Mouse (Mus musculus): ENCODE results near the gene Il21r.

Gene Il21r

DNA sequence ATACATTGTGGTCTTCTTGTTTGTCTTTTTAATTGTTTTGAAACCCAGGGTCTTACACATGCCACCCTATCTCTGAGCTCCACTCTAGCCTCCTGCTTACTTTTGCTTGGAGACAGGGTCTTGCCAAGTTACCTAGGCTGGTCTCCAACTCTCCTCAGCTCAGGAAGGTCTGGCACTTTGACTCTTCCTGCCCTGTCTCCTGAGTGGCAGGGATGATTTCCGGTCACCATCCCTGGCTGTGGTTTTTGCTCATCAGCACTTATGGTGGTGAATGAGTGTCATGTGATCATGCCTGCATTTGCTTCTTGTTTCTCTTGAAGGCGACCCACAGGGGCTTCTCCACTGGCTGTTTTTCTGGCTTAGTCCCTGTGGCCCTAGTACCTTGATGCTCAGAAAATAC is 29.4 kb upstream of the Il21r start:
- in situ Hi-C loops (cut with MboI; ENCODE audit: low sequenced_read_pairs), result loop anchor here (5.0 kb wide), 1 partner anchor 107 kb away; no protein-coding TSS in a partner anchor

- in situ Hi-C loops (cut with MboI; ENCODE audit: low sequenced_read_pairs), result loop anchor here (5.0 kb wide), 1 partner anchor 108 kb away; no protein-coding TSS in a partner anchor
These were observed 28.4 kb upstream of the Il21r start for GRCm38 (mm10) chr7:125574832-125575231.

DNA sequence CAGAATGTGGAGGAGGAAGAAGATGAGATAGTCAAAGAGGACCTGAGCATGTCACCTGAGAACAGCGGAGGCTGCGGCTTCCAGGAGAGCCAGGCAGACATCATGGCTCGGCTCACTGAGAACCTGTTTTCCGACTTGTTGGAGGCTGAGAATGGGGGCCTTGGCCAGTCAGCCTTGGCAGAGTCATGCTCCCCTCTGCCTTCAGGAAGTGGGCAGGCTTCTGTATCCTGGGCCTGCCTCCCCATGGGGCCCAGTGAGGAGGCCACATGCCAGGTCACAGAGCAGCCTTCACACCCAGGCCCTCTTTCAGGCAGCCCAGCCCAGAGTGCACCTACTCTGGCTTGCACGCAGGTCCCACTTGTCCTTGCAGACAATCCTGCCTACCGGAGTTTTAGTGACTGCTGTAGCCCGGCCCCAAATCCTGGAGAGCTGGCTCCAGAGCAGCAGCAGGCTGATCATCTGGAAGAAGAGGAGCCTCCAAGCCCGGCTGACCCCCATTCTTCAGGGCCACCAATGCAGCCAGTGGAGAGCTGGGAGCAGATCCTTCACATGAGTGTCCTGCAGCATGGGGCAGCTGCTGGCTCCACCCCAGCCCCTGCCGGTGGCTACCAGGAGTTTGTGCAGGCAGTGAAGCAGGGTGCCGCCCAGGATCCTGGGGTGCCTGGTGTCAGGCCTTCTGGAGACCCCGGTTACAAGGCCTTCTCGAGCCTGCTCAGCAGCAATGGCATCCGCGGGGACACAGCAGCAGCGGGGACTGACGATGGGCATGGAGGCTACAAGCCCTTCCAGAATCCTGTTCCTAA is 27.3 kb upstream of the Il21r start:
- in situ Hi-C loops (cut with MboI; ENCODE audit: low sequenced_read_pairs), result no loop called here

GRCm38 (mm10) chr7:125576982-125577381 is 26.2 kb upstream of the Il21r start:
- in situ Hi-C loops (cut with MboI; ENCODE audit: low sequenced_read_pairs), result no loop called here

DNA sequence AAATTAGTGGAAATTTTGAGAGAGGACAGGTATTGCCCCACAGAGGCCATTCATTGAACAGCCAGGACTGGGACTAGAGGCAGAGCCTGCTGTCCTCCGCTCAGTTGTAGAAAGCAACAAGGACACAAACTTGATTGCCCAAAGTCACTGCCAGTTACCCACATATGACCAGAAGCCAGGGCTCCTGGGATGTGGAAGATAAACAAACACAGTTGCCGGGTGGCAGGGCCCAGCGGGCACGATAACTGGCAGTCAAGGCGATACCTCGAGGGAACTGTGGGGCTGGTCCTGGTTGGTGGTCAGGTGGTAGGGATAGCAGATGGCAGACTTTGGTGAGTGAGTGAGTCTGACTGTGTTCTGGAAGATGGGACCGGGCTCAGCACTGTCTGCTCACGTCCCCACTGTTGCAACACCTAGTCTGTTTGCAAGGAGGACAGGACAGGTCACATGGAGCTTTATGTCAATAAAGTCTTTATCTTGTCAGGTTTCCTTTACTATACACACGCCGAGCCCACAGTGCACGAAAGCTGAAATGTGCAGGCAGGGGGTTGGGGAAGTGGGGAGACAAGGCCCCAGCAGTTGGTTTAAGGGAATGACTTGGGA is 25.6 kb upstream of the Il21r start:
- in situ Hi-C loops (cut with MboI; ENCODE audit: low sequenced_read_pairs), result no loop called here

GRCm38 (mm10) chr7:125578106-125578505 is 25.1 kb upstream of the Il21r start:
- in situ Hi-C loops (cut with MboI; ENCODE audit: low sequenced_read_pairs), result no loop called here

- in situ Hi-C loops (cut with MboI; ENCODE audit: low sequenced_read_pairs), result no loop called here
These were observed 23.5 kb upstream of the Il21r start for GRCm38 (mm10) chr7:125579545-125580219.

- in situ Hi-C loops (cut with MboI; ENCODE audit: low sequenced_read_pairs), result no loop called here
These were observed 23.0 kb upstream of the Il21r start for GRCm38 (mm10) chr7:125580220-125580549.

DNA sequence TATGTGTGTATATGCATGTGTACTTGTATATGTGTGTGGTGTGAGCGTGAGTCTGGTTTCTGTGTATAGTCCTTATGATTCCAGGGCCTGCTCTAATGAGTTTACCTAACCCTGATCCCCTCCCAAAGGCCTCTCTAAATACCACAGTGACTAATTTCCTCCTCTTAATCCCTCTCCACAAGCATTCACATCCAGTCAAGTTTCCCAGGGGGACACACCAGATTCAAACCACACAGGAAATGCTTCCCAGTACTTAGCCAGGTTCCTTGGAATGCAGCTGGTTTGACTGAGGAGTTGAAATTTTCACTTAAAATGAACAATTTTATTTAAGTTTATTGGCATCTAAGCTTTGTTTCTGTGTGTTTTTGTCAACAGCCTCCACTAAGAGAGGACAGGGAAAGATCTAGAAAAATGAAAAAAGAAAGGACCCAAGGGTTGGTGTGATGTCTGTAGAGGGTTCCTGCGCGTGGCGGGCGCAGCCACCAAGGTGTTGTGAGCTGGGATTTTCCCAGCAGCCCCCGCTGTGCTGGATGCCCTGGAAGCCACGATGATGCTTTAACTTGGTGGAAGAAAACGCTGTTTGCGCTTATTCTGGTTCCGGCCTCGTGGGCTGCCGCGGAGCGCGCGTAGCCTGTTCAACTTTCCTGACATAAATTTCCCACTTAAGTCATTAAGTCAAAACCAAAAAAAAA is 22.5 kb upstream of the Il21r start:
- in situ Hi-C loops (cut with MboI; ENCODE audit: low sequenced_read_pairs), result no loop called here

- in situ Hi-C loops (cut with MboI; ENCODE audit: low sequenced_read_pairs), result no loop called here
These were observed 21.9 kb upstream of the Il21r start for GRCm38 (mm10) chr7:125581317-125581672.

DNA sequence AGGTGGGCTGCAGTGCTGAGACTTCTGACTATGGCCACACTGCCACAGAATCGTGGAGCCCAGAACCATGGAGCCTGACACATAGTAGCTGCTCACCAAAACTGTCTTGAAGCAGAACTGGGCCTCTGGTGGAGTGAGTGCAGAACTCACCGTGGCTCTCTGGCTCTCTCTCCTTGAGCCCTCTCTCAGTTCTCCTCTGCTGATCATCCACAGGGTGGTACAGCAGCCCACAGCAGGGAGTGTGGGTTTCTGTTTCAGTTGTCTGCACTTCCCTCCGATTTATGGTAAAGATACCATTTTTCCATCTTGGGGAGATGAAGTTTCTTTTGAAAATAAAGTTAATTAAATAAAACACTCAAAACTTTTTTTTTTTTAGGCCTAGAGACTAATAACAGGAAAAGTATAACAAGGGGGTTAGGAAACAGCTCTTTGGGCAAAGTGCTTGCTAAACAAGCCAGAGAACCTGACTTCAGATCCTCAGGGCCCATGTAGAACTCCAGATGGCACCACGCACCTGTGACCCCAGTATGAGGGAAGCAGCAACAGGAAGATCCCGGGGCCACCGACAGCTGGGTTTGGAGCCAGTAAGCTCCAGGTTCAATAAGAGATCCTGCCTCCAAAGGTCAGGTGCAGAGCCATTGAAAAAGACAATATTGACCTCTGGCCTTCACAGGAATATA is 19.8 kb upstream of the Il21r start:
- in situ Hi-C loops (cut with MboI; ENCODE audit: low sequenced_read_pairs), result no loop called here

- in situ Hi-C loops (cut with MboI; ENCODE audit: low sequenced_read_pairs), result no loop called here
These were observed 19.2 kb upstream of the Il21r start for GRCm38 (mm10) chr7:125584005-125584369.

DNA sequence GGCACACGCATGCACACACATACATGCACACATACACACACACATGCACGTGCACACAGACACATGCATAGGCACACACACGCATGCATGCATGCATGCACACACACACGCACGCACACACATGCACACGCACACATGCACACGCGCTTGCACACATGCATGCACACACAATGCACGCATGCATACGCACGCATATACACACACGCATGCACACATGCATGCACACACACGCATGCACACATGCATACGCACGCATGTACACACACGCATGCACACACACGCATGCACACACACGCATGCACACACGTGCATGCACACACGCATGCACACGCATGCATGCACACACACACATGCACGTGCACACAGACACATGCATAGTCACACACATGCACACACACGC is 16.9 kb upstream of the Il21r start:
- in situ Hi-C loops (cut with MboI; ENCODE audit: low sequenced_read_pairs), result no loop called here

- in situ Hi-C loops (cut with MboI; ENCODE audit: low sequenced_read_pairs), result no loop called here
These were observed 14.5 kb upstream of the Il21r start for GRCm38 (mm10) chr7:125588721-125589120.

DNA sequence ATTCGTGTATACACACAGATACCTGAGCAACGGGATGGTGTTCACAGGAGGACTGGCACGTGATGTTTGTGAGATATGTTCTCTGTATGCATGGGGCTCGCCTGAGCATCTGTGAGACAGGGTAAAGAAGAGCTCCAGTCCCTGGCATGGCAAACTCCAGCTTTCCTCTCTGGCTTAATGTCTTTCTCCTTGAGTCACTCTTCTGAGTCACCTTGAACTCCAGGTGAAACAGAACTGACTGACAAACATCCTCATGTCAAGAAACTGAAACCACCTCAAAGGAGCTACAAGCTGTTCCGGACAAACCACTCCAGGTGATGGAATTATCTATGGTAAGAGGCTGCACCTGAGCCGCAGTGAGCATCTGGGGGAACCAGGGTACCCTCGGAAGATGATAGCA is 13.3 kb upstream of the Il21r start:
- in situ Hi-C loops (cut with MboI; ENCODE audit: low sequenced_read_pairs), result no loop called here

- in situ Hi-C loops (cut with MboI; ENCODE audit: low sequenced_read_pairs), result no loop called here
These were observed 9.4 kb upstream of the Il21r start for GRCm38 (mm10) chr7:125593831-125594230.

- in situ Hi-C loops (cut with MboI; ENCODE audit: low sequenced_read_pairs), result no loop called here
These were observed 6.8 kb upstream of the Il21r start for GRCm38 (mm10) chr7:125596406-125596805.

DNA sequence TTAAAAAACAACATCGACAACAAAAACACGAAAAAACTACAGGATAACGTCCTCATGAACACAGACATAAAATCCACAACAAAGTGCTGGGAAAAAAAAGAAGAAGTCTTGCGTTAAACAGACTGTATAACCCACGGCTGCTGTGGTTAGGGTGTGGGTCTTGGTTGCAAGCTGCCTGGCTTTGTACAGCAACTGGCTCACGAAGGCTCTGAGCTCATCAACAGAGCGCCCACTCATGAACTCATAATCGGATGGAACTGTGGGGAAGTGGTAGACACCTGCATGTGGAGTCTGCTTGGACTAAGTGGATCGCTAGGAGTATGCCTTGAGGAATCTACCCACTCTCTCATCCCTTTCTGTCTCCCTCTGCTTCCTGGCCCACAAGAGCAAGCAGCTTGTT is 6.1 kb upstream of the Il21r start:
- in situ Hi-C loops (cut with MboI; ENCODE audit: low sequenced_read_pairs), result no loop called here

GRCm38 (mm10) chr7:125597516-125598347 is 5.5 kb upstream of the Il21r start:
- in situ Hi-C loops (cut with MboI; ENCODE audit: low sequenced_read_pairs), result no loop called here

DNA sequence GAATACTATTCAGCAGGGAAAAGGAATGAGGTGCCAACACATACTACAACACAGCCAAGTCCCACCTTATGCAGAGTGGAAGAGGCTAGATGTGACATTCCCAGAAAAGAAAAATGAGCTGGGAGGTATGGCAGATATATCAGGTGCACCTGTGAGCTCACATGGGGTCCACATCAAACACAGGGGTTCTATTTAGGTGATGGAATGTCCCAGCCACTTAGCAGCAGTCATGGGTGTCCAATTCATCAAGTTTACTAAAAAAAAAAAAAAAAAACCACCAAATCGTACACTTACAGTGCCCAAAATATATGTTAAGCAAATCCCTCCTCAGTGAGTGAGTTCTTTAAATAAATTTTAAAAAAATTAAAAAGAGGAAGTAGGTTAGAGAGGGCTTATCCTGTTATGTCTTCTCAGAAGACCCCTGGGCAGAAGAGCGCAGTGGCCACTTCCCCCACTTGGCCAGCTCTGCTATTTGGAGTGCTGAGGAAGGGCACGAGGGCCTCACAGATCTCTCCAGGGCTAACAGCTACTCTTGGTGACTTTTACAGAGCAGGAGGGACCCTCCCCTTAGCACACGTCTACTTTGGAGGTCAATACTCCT is 3.8 kb upstream of the Il21r start:
- in situ Hi-C loops (cut with MboI; ENCODE audit: low sequenced_read_pairs), result no loop called here
